Mouse (Mus musculus): Measurements from ENCODE around the gene Foxo6. TPM values are rescaled to one million over a fixed set of nuclear protein-coding genes. Genes with fewer than 3 reads are reported as not detected.
A peak's percentile ranks its signal among the peaks of the same experiment; 100 is the strongest.

Foxo6 gene
- polyA plus RNA-seq, 1 experiment from 2014 or later, result 0.22 TPM

- peaks cover 19% of the 10 kb centered on the region; the same call in 1 of the 2 replicates for H3K27me3 ChIP-seq
- H3K4me3 ChIP-seq, result no peak overlapping the region
- no peak overlapping the region for H3K4me2 ChIP-seq
- peaks cover 10% of the 10 kb centered on the region for H3K4me1 ChIP-seq
- H3K27ac ChIP-seq, result no peak overlapping the region
- H3K36me3 ChIP-seq, result no peaks in the 10 kb centered on the region
- H3K9me3 ChIP-seq, result no peaks in the 10 kb centered on the region
- 68% methylated on average over 3 of the region's 3 CpGs for WGBS
- H3K9ac ChIP-seq, result no peak overlapping the region
- no peak for ATAC-seq (ENCODE audit: insufficient number of reproducible peaks, low FRiP score, low TSS enrichment, low read depth)
These were observed 46.0 kb downstream of the Foxo6 start for GRCm38 (mm10) chr4:120241106-120241505.

GRCm38 (mm10) chr4:120239419-120239818 lies 47.7 kb downstream of the Foxo6 start:
- H3K36me3 ChIP-seq, result no peaks in the 10 kb centered on the region
- no peak overlapping the region for H3K4me3 ChIP-seq
- WGBS, result 57% methylated on average over 3 of the region's 3 CpGs
- no peak overlapping the region for H3K9ac ChIP-seq
- peaks cover 10% of the 10 kb centered on the region for H3K4me1 ChIP-seq
- no peak for ATAC-seq (ENCODE audit: insufficient number of reproducible peaks, low FRiP score, low TSS enrichment, low read depth)
- H3K9me3 ChIP-seq, result no peaks in the 10 kb centered on the region
- peaks cover 19% of the 10 kb centered on the region; the same call in 1 of the 2 replicates for H3K27me3 ChIP-seq
- no peak overlapping the region for H3K27ac ChIP-seq
- no peak overlapping the region for H3K4me2 ChIP-seq

- no peak overlapping the region for H3K9ac ChIP-seq
- H3K27ac ChIP-seq, result no peak overlapping the region
- no peaks in the 10 kb centered on the region for H3K9me3 ChIP-seq
- no peak overlapping the region for H3K4me2 ChIP-seq
- H3K4me1 ChIP-seq, result no peaks in the 10 kb centered on the region
- ATAC-seq (ENCODE audit: insufficient number of reproducible peaks, low FRiP score, low TSS enrichment, low read depth), result no peak
- H3K36me3 ChIP-seq, result no peaks in the 10 kb centered on the region
- 54% methylated on average over 2 of the region's 2 CpGs for WGBS
- H3K4me3 ChIP-seq, result no peak overlapping the region
- no peaks in the 10 kb centered on the region for H3K27me3 ChIP-seq
These were observed 53.9 kb downstream of the Foxo6 start for GRCm38 (mm10) chr4:120233243-120233642.

GRCm38 (mm10) chr4:120232541-120232940 lies 54.6 kb downstream of the Foxo6 start:
- no peak overlapping the region for H3K4me2 ChIP-seq
- no peak overlapping the region for H3K27ac ChIP-seq
- no peaks in the 10 kb centered on the region for H3K9me3 ChIP-seq
- no peak for ATAC-seq (ENCODE audit: insufficient number of reproducible peaks, low FRiP score, low TSS enrichment, low read depth)
- no peaks in the 10 kb centered on the region for H3K36me3 ChIP-seq
- H3K27me3 ChIP-seq, result no peaks in the 10 kb centered on the region
- no peak overlapping the region for H3K4me3 ChIP-seq
- H3K9ac ChIP-seq, result no peak overlapping the region
- 76% methylated on average over 2 of the region's 2 CpGs for WGBS
- no peaks in the 10 kb centered on the region for H3K4me1 ChIP-seq

GRCm38 (mm10) chr4:120231982-120232381 lies 55.2 kb downstream of the Foxo6 start:
- H3K4me2 ChIP-seq, result no peak overlapping the region
- H3K36me3 ChIP-seq, result no peaks in the 10 kb centered on the region
- H3K9me3 ChIP-seq, result no peaks in the 10 kb centered on the region
- no peak for ATAC-seq (ENCODE audit: insufficient number of reproducible peaks, low FRiP score, low TSS enrichment, low read depth)
- H3K27me3 ChIP-seq, result no peaks in the 10 kb centered on the region
- 39% methylated on average over 4 of the region's 4 CpGs for WGBS
- H3K4me1 ChIP-seq, result 0 out of 2 replicates have a peak, but pooled peaks cover 3% of the 10 kb centered on the region
- no peak overlapping the region for H3K9ac ChIP-seq
- no peak overlapping the region for H3K4me3 ChIP-seq
- no peak overlapping the region for H3K27ac ChIP-seq

- 23% methylated on average over 6 of the region's 6 CpGs for WGBS
- Histone ChIP-seq H3K4me2 (no peak overlapping the region), H3K9ac (no peak overlapping the region), H3K27ac (no peak overlapping the region), H3K4me1 (0 out of 2 replicates have a peak, but pooled peaks cover 5% of the 10 kb centered on the region), H3K27me3 (no peaks in the 10 kb centered on the region), H3K9me3 (no peaks in the 10 kb centered on the region), H3K36me3 (no peaks in the 10 kb centered on the region), H3K4me3 (no peak overlapping the region)
- no peak for ATAC-seq (ENCODE audit: insufficient number of reproducible peaks, low FRiP score, low TSS enrichment, low read depth)
These were observed 56.9 kb downstream of the Foxo6 start for GRCm38 (mm10) chr4:120230256-120230649.

- H3K9ac ChIP-seq, result no peak overlapping the region
- no peak for ATAC-seq (ENCODE audit: insufficient number of reproducible peaks, low FRiP score, low TSS enrichment, low read depth)
These were observed 57.5 kb downstream of the Foxo6 start for GRCm38 (mm10) chr4:120229505-120230255.

GRCm38 (mm10) chr4:120228613-120229012 lies 58.5 kb downstream of the Foxo6 start:
- Histone ChIP-seq H3K9ac (no peak overlapping the region), H3K4me2 (no peak overlapping the region), H3K36me3 (no peaks in the 10 kb centered on the region), H3K27ac (no peak overlapping the region), H3K27me3 (no peaks in the 10 kb centered on the region), H3K4me3 (no peak overlapping the region), H3K4me1 (peaks cover 9% of the 10 kb centered on the region; the same call in 1 of the 2 replicates), H3K9me3 (no peaks in the 10 kb centered on the region)
- no peak for ATAC-seq (ENCODE audit: insufficient number of reproducible peaks, low FRiP score, low TSS enrichment, low read depth)
- 81% methylated on average over 3 of the region's 3 CpGs for WGBS

More at GRCm38 (mm10) chr4:120229505-120230255, 57.5 kb downstream of the Foxo6 start:
- WGBS, result 73% methylated on average over 13 of the region's 13 CpGs
- Histone ChIP-seq H3K9me3 (no peaks in the 10 kb centered on the region), H3K27ac (no peak overlapping the region), H3K36me3 (no peaks in the 10 kb centered on the region), H3K4me1 (0 out of 2 replicates have a peak, but pooled peaks cover 7% of the 10 kb centered on the region), H3K27me3 (no peaks in the 10 kb centered on the region), H3K4me2 (no peak overlapping the region), H3K4me3 (no peak overlapping the region)

GRCm38 (mm10) chr4:120227224-120227623 lies 59.9 kb downstream of the Foxo6 start:
- Histone ChIP-seq H3K9me3 (no peaks in the 10 kb centered on the region), H3K9ac (no peak overlapping the region), H3K4me1 (peaks cover 17% of the 10 kb centered on the region), H3K4me2 (no peak overlapping the region), H3K4me3 (no peak overlapping the region), H3K27me3 (no peaks in the 10 kb centered on the region), H3K27ac (no peak overlapping the region), H3K36me3 (no peaks in the 10 kb centered on the region)
- 51% methylated on average over 2 of the region's 2 CpGs for WGBS
- ATAC-seq (ENCODE audit: insufficient number of reproducible peaks, low FRiP score, low TSS enrichment, low read depth), result no peak

- no peaks in the 10 kb centered on the region for H3K36me3 ChIP-seq
- peaks cover 17% of the 10 kb centered on the region for H3K4me1 ChIP-seq
- no peak overlapping the region for H3K9ac ChIP-seq
- ATAC-seq (ENCODE audit: insufficient number of reproducible peaks, low FRiP score, low TSS enrichment, low read depth), result no peak
- no peak overlapping the region for H3K4me3 ChIP-seq
- H3K9me3 ChIP-seq, result no peaks in the 10 kb centered on the region
- WGBS, result 81% methylated on average over 4 of the region's 4 CpGs
- no peak overlapping the region for H3K27ac ChIP-seq
- no peak overlapping the region for H3K4me2 ChIP-seq
- no peaks in the 10 kb centered on the region for H3K27me3 ChIP-seq
These were observed 60.5 kb downstream of the Foxo6 start for GRCm38 (mm10) chr4:120226682-120227081.

- 56% methylated on average over 6 of the region's 6 CpGs for WGBS
- H3K4me3 ChIP-seq, result no peak overlapping the region
- H3K36me3 ChIP-seq, result no peaks in the 10 kb centered on the region
- H3K9ac ChIP-seq, result no peak overlapping the region
- H3K27me3 ChIP-seq, result no peaks in the 10 kb centered on the region
- ATAC-seq (ENCODE audit: insufficient number of reproducible peaks, low FRiP score, low TSS enrichment, low read depth), result no peak
- H3K4me1 ChIP-seq, result peaks cover 17% of the 10 kb centered on the region
- H3K27ac ChIP-seq, result no peak overlapping the region
- H3K9me3 ChIP-seq, result no peaks in the 10 kb centered on the region
- H3K4me2 ChIP-seq, result no peak overlapping the region
These were observed 61.9 kb downstream of the Foxo6 start for GRCm38 (mm10) chr4:120225135-120225780.

GRCm38 (mm10) chr4:120223805-120224204 lies 63.3 kb downstream of the Foxo6 start:
- no peak overlapping the region for H3K9ac ChIP-seq
- H3K27me3 ChIP-seq, result no peaks in the 10 kb centered on the region
- H3K9me3 ChIP-seq, result no peaks in the 10 kb centered on the region
- WGBS, result 66% methylated on average over 6 of the region's 6 CpGs
- 0 out of 2 replicates have a peak, but pooled peaks have one; percentile 44 for ATAC-seq (ENCODE audit: insufficient number of reproducible peaks, low FRiP score, low TSS enrichment, low read depth)
- H3K4me1 ChIP-seq, result peaks cover 17% of the 10 kb centered on the region
- no peaks in the 10 kb centered on the region for H3K36me3 ChIP-seq
- H3K4me2 ChIP-seq, result no peak overlapping the region
- H3K27ac ChIP-seq, result no peak overlapping the region
- no peak overlapping the region for H3K4me3 ChIP-seq
